Comparison of ENCODE assay signal across 13 mouse cellular contexts in genomic region chr17:42857506-42857905, GRCm38 (mm10).
"Had no signal": no experiment of that assay in that cellular context is flagged by ENCODE, and none has a peak within 500 bp of the region (broad histone marks: within the 10 kb centered on the region; RNA-seq: fewer than 3 reads in every experiment).

No protein-coding gene starts in this region.

- H3K27ac ChIP-seq: left cerebral cortex, adult 2 months; limb, embryonic 15.5 days; liver, embryonic 12.5 days; macrophage; midbrain, embryonic 15.5 days; stomach, postnatal 0 days had no signal

- H3K4me2 ChIP-seq: limb, embryonic 15.5 days; liver, embryonic 12.5 days; lung, embryonic 14.5 days; midbrain, embryonic 11.5 days; midbrain, embryonic 15.5 days had no signal

- H3K27me3 ChIP-seq: limb, embryonic 15.5 days; liver, embryonic 12.5 days; megakaryocyte, embryonic 14.5 days; midbrain, embryonic 15.5 days had no signal

- H3K9ac ChIP-seq: limb, embryonic 15.5 days; liver, embryonic 12.5 days; lung, embryonic 14.5 days; midbrain, embryonic 15.5 days had no signal

- H3K4me1 ChIP-seq: limb, embryonic 15.5 days; liver, embryonic 12.5 days; megakaryocyte, embryonic 14.5 days; midbrain, embryonic 15.5 days had no signal

- H3K9me3 ChIP-seq: limb, embryonic 15.5 days; liver, embryonic 12.5 days; megakaryocyte, embryonic 14.5 days; midbrain, embryonic 15.5 days had no signal

- H3K36me3 ChIP-seq: limb, embryonic 15.5 days; liver, embryonic 12.5 days; midbrain, embryonic 15.5 days had no signal

- DNase-seq: kidney, postnatal 14 days; lung, embryonic 14.5 days; lung, postnatal 14 days; right cerebral cortex, postnatal 14 days; thymus, postnatal 25 days had no signal

- H3K4me3 ChIP-seq: left cerebral cortex, adult 2 months; limb, embryonic 15.5 days; liver, embryonic 12.5 days; megakaryocyte, embryonic 14.5 days; midbrain, embryonic 15.5 days had no signal

- ATAC-seq: liver, embryonic 12.5 days; midbrain, embryonic 15.5 days had no signal
